In the genomic region with DNA sequence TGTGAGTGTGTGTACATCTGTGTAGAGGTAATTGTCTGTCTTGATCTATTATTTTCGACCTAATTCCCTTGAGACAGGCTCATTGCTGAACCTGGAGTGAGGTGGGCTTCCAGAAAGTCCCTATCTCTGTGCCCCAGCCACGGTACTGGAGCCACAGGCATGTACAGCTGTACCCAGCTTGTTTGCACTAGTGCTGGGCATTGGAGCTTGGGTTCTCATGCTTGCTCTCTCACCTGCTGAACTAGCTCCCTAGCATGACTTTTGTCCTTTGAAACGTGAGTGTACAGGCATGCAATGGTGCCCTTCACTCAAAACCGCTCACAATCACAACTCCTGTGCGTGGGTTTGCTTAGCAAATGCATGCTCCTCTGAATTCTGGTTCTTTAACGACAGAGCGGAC, we compare ENCODE assay signal across 18 mouse cellular contexts. TPM values are rescaled to one million over a fixed set of nuclear protein-coding genes. Genes with fewer than 3 reads are reported as not detected.
DNase-seq lines count a peak whose midpoint lies in the region; ATAC-seq and TF ChIP-seq lines count a peak whose summit lies in the region.
"Had no signal": no experiment of that assay in that cellular context is flagged by ENCODE, and none has a peak within 500 bp of the region (broad histone marks: within the 10 kb centered on the region; RNA-seq: fewer than 3 reads in every experiment).

No protein-coding gene starts in this region.

- peak overlapping the region; percentile 76 for H3K27ac ChIP-seq in forebrain, embryonic 10.5 days
- peak overlapping the region; percentile 51 for H3K27ac ChIP-seq in forebrain, embryonic 12.5 days
- H3K27ac ChIP-seq in forebrain, embryonic 16.5 days (ENCODE audit: low read length), result no peak overlapping the region
- no peak overlapping the region for H3K27ac ChIP-seq in neural tube, embryonic 15.5 days (replicated peaks)
- no peak overlapping the region for H3K27ac ChIP-seq in cerebellum, adult 2 months (ENCODE audit: insufficient read depth, low read length)
- H3K27ac ChIP-seq: embryonic facial prominence, embryonic 12.5 days; heart, embryonic 10.5 days; hindbrain, embryonic 14.5 days; intestine, embryonic 15.5 days had no signal

- no peak overlapping the region for H3K4me3 ChIP-seq in forebrain, embryonic 10.5 days
- H3K4me3 ChIP-seq in forebrain, embryonic 12.5 days (replicated peaks), result no peak overlapping the region
- H3K4me3 ChIP-seq in forebrain, embryonic 16.5 days (replicated peaks; ENCODE audit: low read length), result no peak overlapping the region
- H3K4me3 ChIP-seq in neural tube, embryonic 15.5 days (replicated peaks), result no peak overlapping the region
- H3K4me3 ChIP-seq in cerebellum, adult 2 months (replicated peaks; ENCODE audit: insufficient read depth, low read depth, low read length), result no peak overlapping the region
- H3K4me3 ChIP-seq: embryonic facial prominence, embryonic 12.5 days; heart, embryonic 10.5 days; intestine, embryonic 15.5 days had no signal

- TF ChIP-seq CTCF in cerebellum, adult 2 months (IDR thresholded peaks at IDR 0.05; ENCODE audit: borderline replicate concordance, insufficient read depth, low read depth, low read length), result no peak

- 56% methylated on average over 7 of the region's 7 CpGs for WGBS in forebrain, embryonic 10.5 days
- WGBS in forebrain, embryonic 12.5 days, result 33% methylated on average over 7 of the region's 7 CpGs
- WGBS in forebrain, embryonic 16.5 days, result 17% methylated on average over 7 of the region's 7 CpGs
- 70% methylated on average over 7 of the region's 7 CpGs for WGBS in neural tube, embryonic 15.5 days
- WGBS in cerebellum, adult 2 months, result 86% methylated on average over 7 of the region's 7 CpGs

- no peak for TF ChIP-seq POLR2A in cerebellum, adult 2 months (IDR thresholded peaks at IDR 0.05; ENCODE audit: borderline replicate concordance, insufficient read depth, low read length)

- no peak for DNase-seq in forebrain, embryonic 10.5 days (ENCODE audit: extremely low spot score, low spot score)
- DNase-seq in cerebellum, adult 2 months, result no peak
- no peak for DNase-seq in lung, postnatal 4 days
- DNase-seq: adrenal gland, postnatal 10 days; cerebellum, adult 11 months; cerebellum, adult 9-10 months; cerebellum, postnatal 25 days; gastrocnemius, postnatal 36 days; heart, adult 18-20 months; heart, postnatal 14 days had no signal

- H3K36me3 ChIP-seq in forebrain, embryonic 10.5 days (replicated peaks), result no peaks in the 10 kb centered on the region
- no peaks in the 10 kb centered on the region for H3K36me3 ChIP-seq in forebrain, embryonic 12.5 days (replicated peaks)
- no peaks in the 10 kb centered on the region for H3K36me3 ChIP-seq in forebrain, embryonic 16.5 days (ENCODE audit: control insufficient read depth, insufficient read depth)
- no peaks in the 10 kb centered on the region for H3K36me3 ChIP-seq in neural tube, embryonic 15.5 days
- H3K36me3 ChIP-seq: embryonic facial prominence, embryonic 12.5 days; G1E; heart, embryonic 10.5 days; intestine, embryonic 15.5 days had no signal

- H3K4me1 ChIP-seq in forebrain, embryonic 10.5 days, result peaks cover 15% of the 10 kb centered on the region
- H3K4me1 ChIP-seq in forebrain, embryonic 12.5 days, result peaks cover 16% of the 10 kb centered on the region
- H3K4me1 ChIP-seq in forebrain, embryonic 16.5 days (replicated peaks; ENCODE audit: control insufficient read depth, insufficient read depth, low read length), result peaks cover 16% of the 10 kb centered on the region
- peaks cover 5% of the 10 kb centered on the region; the same call in 1 of the 2 replicates for H3K4me1 ChIP-seq in neural tube, embryonic 15.5 days
- peaks cover 4% of the 10 kb centered on the region for H3K4me1 ChIP-seq in cerebellum, adult 2 months (ENCODE audit: control insufficient read depth, insufficient read depth, low read length)
- H3K4me1 ChIP-seq: embryonic facial prominence, embryonic 12.5 days had no signal

- 0 out of 2 replicates have a peak overlapping the region, but pooled peaks have one; percentile 39 for H3K9ac ChIP-seq in forebrain, embryonic 12.5 days
- peak overlapping the region; percentile 28; the same call in 1 of the 2 replicates for H3K9ac ChIP-seq in forebrain, embryonic 16.5 days (replicated peaks; ENCODE audit: low read depth, low read length)
- no peak overlapping the region for H3K9ac ChIP-seq in neural tube, embryonic 15.5 days (replicated peaks)
- H3K9ac ChIP-seq: embryonic facial prominence, embryonic 12.5 days; hindbrain, embryonic 14.5 days; intestine, embryonic 15.5 days had no signal

- 0 out of 2 replicates have a peak, but pooled peaks have one; percentile 48 for ATAC-seq in forebrain, embryonic 12.5 days (ENCODE audit: low FRiP score)
- ATAC-seq in forebrain, embryonic 16.5 days, result no peak; the same call in 1 of the 2 replicates
- no peak for ATAC-seq in neural tube, embryonic 15.5 days (ENCODE audit: low FRiP score)
- ATAC-seq: intestine, embryonic 15.5 days had no signal

- no peaks in the 10 kb centered on the region for H3K9me3 ChIP-seq in forebrain, embryonic 10.5 days
- no peaks in the 10 kb centered on the region for H3K9me3 ChIP-seq in forebrain, embryonic 12.5 days
- H3K9me3 ChIP-seq in forebrain, embryonic 16.5 days (ENCODE audit: control insufficient read depth, low read length), result no peaks in the 10 kb centered on the region
- H3K9me3 ChIP-seq in neural tube, embryonic 15.5 days (replicated peaks), result no peaks in the 10 kb centered on the region
- H3K9me3 ChIP-seq: embryonic facial prominence, embryonic 12.5 days; heart, embryonic 10.5 days; intestine, embryonic 15.5 days had no signal

- H3K4me2 ChIP-seq in forebrain, embryonic 12.5 days, result no peak overlapping the region
- H3K4me2 ChIP-seq in forebrain, embryonic 16.5 days (ENCODE audit: low read length), result no peak overlapping the region
- no peak overlapping the region for H3K4me2 ChIP-seq in neural tube, embryonic 15.5 days
- H3K4me2 ChIP-seq: embryonic facial prominence, embryonic 12.5 days; hindbrain, embryonic 14.5 days; intestine, embryonic 15.5 days had no signal

- no peaks in the 10 kb centered on the region for H3K27me3 ChIP-seq in forebrain, embryonic 10.5 days (ENCODE audit: poor library complexity, severe bottlenecking)
- no peaks in the 10 kb centered on the region; the same call in 1 of the 2 replicates for H3K27me3 ChIP-seq in forebrain, embryonic 12.5 days
- H3K27me3 ChIP-seq in forebrain, embryonic 16.5 days (replicated peaks; ENCODE audit: control insufficient read depth, insufficient read depth, low read length), result no peaks in the 10 kb centered on the region
- H3K27me3 ChIP-seq in neural tube, embryonic 15.5 days (replicated peaks), result no peaks in the 10 kb centered on the region
- H3K27me3 ChIP-seq in cerebellum, adult 2 months (ENCODE audit: control insufficient read depth, insufficient read depth, low read length), result no peaks in the 10 kb centered on the region
- H3K27me3 ChIP-seq: embryonic facial prominence, embryonic 12.5 days; intestine, embryonic 15.5 days had no signal

RNA-seq across cellular contexts. Expression of a gene that starts 42.1 kb away (rescaled TPM):
- 2.1 and 3.0 TPM in 2 replicates for polyA plus RNA-seq in forebrain, embryonic 10.5 days (2016; fragmentation: Nextera tagmentation; extraction: Ambion mirVana)
- polyA plus RNA-seq in forebrain, embryonic 12.5 days (2016; fragmentation: Nextera tagmentation; extraction: Ambion mirVana), result 21.3 and 21.6 TPM in 2 replicates
- polyA plus RNA-seq in forebrain, embryonic 16.5 days (2015; fragmentation: Nextera tagmentation; extraction: Ambion mirVana), result 111 and 146 TPM in 2 replicates
- 3.8 and 4.3 TPM in 2 replicates for polyA plus RNA-seq in neural tube, embryonic 15.5 days (2015; fragmentation: Nextera tagmentation; extraction: Ambion mirVana)
- polyA plus RNA-seq in cerebellum, adult 2 months (2012; rRNA removed), result 193 and 234 TPM in 2 replicates

Comparison
In these comparisons a context has a peak if more than half of its experiments do, and no peak if none do; other contexts are left out.
1. H3K27ac ChIP-seq: peak in forebrain, embryonic 10.5 days (single experiment) and forebrain, embryonic 12.5 days (single experiment); none in forebrain, embryonic 16.5 days (single experiment), neural tube, embryonic 15.5 days (single experiment) and cerebellum, adult 2 months (single experiment).